Mouse (Mus musculus): Measurements from ENCODE around the gene Gpx3. TPM values are rescaled to one million over a fixed set of nuclear protein-coding genes. Genes with fewer than 3 reads are reported as not detected.
"Not testable (repeated sequence)": the region's sequence is repeated elsewhere in the genome, so short reads cannot be mapped to it uniquely, and the experiment has no call there.

Gpx3 gene
- polyA plus RNA-seq, 3 experiments from 2014 or later, result 0.67 to 1.6 (median 0.85) TPM

GRCm38 (mm10) chr11:54940056-54940455 lies 37.8 kb downstream of the Gpx3 start:
- no peak for ATAC-seq

GRCm38 (mm10) chr11:54944702-54945101 lies 42.4 kb downstream of the Gpx3 start:
- ATAC-seq, result no peak

GRCm38 (mm10) chr11:54949717-54950116 lies 47.5 kb downstream of the Gpx3 start:
- ATAC-seq, result no peak

GRCm38 (mm10) chr11:54950684-54951083 lies 48.4 kb downstream of the Gpx3 start:
- no peak for ATAC-seq

- ATAC-seq, result peak; percentile 12
Observed at GRCm38 (mm10) chr11:54952651-54953050, 50.4 kb downstream of the Gpx3 start.

- ATAC-seq, result peak; percentile 7
Observed at GRCm38 (mm10) chr11:54953993-54954446, 51.8 kb downstream of the Gpx3 start.

- no peak for ATAC-seq
Observed at GRCm38 (mm10) chr11:54954716-54955115, 52.5 kb downstream of the Gpx3 start.

- not testable (repeated sequence) for ATAC-seq
Observed at GRCm38 (mm10) chr11:54955400-54955734, 53.1 kb downstream of the Gpx3 start.

GRCm38 (mm10) chr11:54955735-54956480 lies 53.7 kb downstream of the Gpx3 start:
- ATAC-seq, result peak; percentile 67

GRCm38 (mm10) chr11:54956912-54957311 lies 54.7 kb downstream of the Gpx3 start:
- ATAC-seq, result peak; percentile 27

- ATAC-seq, result not testable (repeated sequence)
Observed at GRCm38 (mm10) chr11:54957708-54958107, 55.5 kb downstream of the Gpx3 start.

- ATAC-seq, result peak; percentile 42
Observed at GRCm38 (mm10) chr11:54958571-54959073, 56.4 kb downstream of the Gpx3 start.

Other genes with a start within 250 kb of the Gpx3 start
- gene Cdc42se2, start 114.8 kb upstream of the Gpx3 start, polyA plus RNA-seq (2017; shearing (Covaris generic)), result 100 to 1,000 TPM; 243 to 360 (median 322) TPM
- gene Lyrm7, start 41.5 kb upstream of the Gpx3 start, polyA plus RNA-seq (2017; shearing (Covaris generic)), result 1 to 10 TPM; 3.4 to 6.4 (median 3.7) TPM
- 100 to 1,000 TPM; 423 to 700 (median 441) TPM for gene Hint1, start 36.1 kb upstream of the Gpx3 start, polyA plus RNA-seq (2017; shearing (Covaris generic))
- gene Tnip1, start 60.5 kb downstream of the Gpx3 start, polyA plus RNA-seq (2017; shearing (Covaris generic)), result 100 to 1,000 TPM in 2 of 3 experiments, 10 to 100 TPM in 1; 64.4 to 113 (median 110) TPM
- gene Anxa6, start 131.0 kb downstream of the Gpx3 start, polyA plus RNA-seq (2017; shearing (Covaris generic)), result 100 to 1,000 TPM; 347 to 625 (median 370) TPM
- 10 to 100 TPM; 75.5 to 92.6 (median 81.1) TPM for gene Ccdc69, start 175.7 kb downstream of the Gpx3 start, polyA plus RNA-seq (2017; shearing (Covaris generic))
- gene Gm2a, start 195.7 kb downstream of the Gpx3 start, polyA plus RNA-seq (2017; shearing (Covaris generic)), result 100 to 1,000 TPM; 118 to 154 (median 154) TPM
- gene Slc36a3, start 249.3 kb downstream of the Gpx3 start, polyA plus RNA-seq (2017; shearing (Covaris generic)), result under 1 TPM; 0.31 to 0.98 (median 0.54) TPM

All from inflammation-experienced regulatory T-cells, adult 6 months (primary cell).